Mouse (Mus musculus) yolk sac, embryonic 10.5 days (tissue): ENCODE data around the gene Kti12.

Source experiments
- DNase-seq: peaks from one replicate; pipeline ENCODE4 v3.0.0-alpha.2; 2017; ENCODE audit warnings: low spot score

Kti12 gene

DNA sequence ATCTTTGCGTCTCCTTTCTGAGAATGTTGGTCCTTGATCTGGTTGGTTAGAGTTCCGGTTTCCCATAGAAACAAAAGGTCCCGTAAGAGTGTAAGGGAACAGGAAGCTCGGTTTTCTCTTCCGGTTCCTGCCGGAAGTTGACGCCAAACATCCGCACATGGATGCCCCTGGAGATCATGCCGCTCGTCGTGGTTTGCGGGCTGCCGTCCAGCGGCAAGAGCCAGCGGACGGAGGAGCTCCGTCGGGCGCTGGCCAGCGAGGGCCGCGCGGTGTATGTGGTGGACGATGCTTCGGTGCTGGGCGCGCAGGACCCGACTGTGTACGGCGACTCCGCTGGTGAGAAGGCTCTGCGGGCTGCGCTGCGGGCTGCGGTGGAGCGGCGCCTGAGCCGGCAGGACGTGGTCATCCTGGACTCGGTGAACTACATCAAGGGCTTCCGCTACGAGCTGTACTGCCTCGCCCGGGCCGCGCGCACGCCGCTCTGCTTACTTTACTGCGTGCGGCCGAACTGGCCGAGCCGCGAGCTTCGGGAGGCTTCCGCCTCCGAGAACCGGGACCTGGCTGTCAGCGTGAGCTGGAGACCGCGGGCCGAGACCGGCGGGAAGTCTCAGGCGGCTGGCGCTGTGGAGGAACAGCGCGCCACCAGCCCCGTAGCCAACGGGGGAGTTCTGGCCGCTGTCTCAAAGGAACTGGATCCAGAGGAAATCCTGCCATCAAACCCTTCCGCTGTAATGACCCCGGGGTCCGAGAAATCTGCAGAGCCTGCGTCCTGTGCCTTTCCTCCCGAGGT is at the start of gene Kti12:
Kti12 (plus strand) TSS at position 71 of the 790 bp plus-strand sequence.
- peak; percentile 86 for DNase-seq

DNA sequence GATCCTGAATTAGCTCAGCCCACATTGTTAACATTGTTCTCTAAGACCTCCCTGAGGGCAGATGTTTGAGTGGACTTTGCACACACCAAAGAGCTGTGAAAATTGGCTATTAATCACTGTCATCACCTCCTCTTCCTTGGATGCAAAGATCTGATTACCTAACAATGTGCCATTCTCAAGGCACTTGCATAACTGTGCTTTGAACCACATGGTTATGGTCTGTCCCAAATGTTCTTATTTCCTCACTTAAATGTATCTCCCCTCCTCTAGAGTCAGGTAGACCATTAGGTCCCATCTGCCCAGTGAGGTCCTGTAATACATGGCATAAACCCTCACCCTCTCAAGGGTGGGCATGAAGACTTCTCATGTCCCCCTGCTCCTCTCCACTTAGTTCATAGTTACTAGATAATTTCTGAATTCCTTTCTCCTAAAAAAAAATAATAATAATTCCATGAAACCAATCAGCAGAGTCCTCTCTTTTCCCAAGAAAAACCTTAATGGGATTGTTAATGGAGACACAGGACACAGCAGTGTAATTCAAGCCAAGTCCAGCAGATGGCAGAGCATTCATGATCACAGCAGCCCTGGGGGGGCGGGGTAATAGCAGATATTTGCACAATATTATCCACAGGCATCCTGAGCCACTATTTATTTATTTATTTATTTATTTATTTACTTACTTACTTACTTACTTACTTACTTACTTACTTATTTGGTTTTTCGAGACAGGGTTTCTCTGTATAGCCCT is 49.3 kb upstream of the Kti12 start:
- peak; percentile 50 for DNase-seq

DNA sequence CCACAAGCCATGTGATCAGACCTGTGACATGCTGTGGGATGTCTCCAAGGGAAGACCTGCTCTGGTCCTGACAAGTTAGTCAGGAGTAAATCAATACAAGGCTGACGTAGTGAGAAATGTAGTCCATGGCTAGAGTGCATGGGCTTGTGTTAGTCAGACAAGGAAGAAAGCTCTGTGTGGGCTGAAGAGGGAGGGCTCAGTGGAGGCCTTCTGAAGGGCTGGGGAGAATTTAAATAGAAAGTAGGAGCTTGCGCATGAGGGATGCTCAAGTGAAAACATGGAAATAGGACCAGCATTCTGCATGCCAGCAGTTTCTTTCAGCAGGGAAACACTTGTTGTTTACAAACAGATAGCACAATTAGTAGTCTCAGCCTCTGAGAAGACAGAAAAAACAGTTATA is 44.0 kb upstream of the Kti12 start:
- no peak for DNase-seq

DNA sequence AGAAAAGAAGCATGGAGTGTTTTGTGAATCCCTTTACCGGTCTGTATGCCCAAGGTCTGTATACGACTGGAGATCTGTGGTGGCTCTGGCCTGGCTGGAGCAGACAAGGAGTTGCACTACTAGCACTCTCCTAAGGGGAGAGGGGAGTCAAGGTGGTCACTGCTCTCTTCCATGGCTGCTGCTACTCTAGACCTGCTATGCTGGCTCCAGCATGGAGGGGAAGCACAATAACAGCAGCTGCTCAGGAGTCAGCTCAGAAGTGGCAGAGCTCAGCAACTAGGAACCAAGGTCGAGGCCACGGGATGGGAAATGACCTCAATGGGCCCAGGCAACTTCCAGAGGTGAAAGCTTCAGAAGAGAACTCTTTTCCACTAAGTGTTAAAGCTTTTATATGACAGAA is 36.4 kb upstream of the Kti12 start:
- no peak for DNase-seq

DNA sequence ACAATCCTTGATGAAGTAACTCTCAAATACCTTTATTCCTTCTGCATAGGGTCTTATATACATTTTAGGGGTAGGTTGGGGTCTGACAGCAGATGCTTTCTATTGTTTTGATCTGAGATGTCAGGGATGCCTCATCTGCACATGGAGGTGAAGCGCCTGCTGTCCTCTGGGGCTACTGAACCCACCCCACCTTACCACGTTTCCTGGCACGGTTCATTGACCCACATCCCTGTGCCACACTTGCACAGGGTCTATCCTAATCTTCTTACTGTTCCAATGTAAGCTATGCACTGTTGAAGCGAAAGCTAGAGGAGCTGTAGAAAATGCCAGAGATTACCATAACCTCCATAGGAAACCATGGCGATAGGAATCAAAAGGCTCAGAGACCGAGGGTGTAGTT is 36.0 kb upstream of the Kti12 start:
- no peak for DNase-seq

DNA sequence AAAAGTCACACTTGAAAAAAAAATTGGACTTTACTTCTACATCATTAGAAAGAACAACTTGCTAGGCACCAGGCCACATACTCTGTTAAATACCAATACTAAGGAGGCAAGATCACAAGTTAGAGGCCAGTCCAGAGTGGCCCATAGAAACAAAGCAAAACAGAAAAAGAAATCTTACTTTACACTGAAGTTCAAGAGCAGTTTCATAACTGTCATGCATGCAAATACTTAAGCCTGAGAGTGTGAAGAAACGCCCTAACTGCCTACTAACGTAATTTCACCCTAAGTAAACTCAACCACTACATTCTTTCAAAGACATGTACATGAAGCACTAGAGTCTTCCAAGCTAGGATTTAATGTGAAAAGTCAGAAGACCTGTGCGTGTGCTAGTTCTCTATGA is 21.9 kb upstream of the Kti12 start:
- no peak for DNase-seq

DNA sequence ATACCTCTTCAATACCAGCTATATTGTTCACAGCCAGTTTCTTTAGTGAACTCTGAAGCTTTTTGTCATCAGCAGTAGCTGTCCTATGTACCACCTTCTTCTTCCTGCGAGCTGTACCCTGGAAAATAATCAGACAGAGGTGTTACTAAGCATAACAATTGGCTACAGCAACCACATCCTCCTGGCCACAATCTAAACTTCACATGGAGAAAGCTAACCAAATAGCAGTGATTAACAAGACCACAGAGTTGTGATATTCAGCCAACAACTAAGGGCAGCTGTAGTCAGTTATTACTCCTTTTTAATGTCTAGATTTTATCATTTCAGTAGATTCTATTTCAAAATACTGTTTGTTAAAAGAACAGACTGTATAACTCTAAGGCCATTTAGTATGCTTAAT is 21.5 kb upstream of the Kti12 start:
- DNase-seq, result no peak

DNA sequence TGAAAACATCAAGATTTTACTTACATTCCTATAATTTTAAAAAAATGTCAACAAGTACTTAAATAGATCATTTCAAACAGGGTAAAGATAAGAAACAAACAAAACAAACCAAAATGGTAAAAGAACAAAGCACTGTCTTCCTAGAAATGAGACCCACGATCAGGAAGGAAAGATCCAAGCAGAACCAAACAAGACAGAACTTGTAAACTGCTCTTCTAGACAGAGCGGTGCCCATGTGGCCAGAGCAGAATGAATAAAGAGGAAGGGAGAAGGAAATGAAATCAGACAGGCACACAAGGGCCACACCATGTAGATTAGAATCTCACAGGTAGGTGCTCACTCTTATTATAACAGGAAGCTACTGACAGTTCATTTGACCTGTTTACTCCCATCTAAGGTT is 20.9 kb upstream of the Kti12 start:
- DNase-seq, result no peak

DNA sequence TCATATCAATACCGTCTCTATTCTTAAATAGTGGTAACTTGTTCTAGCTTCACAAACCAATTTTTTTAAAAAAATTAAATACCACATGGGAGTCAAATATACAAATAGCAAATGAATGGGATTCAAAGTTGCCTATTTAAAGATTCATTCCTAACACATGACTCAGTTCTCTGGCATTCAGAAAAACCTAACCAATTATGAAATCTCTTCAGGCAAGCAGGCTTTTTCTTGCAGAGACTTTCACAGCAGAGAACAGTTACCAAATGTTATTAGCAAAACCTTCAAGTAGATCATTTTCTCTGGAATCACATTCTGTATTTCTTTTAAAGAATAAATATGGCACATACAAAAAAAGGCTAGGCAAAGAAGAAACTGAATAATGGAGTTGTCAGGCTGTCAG is 16.9 kb upstream of the Kti12 start:
- no peak for DNase-seq

DNA sequence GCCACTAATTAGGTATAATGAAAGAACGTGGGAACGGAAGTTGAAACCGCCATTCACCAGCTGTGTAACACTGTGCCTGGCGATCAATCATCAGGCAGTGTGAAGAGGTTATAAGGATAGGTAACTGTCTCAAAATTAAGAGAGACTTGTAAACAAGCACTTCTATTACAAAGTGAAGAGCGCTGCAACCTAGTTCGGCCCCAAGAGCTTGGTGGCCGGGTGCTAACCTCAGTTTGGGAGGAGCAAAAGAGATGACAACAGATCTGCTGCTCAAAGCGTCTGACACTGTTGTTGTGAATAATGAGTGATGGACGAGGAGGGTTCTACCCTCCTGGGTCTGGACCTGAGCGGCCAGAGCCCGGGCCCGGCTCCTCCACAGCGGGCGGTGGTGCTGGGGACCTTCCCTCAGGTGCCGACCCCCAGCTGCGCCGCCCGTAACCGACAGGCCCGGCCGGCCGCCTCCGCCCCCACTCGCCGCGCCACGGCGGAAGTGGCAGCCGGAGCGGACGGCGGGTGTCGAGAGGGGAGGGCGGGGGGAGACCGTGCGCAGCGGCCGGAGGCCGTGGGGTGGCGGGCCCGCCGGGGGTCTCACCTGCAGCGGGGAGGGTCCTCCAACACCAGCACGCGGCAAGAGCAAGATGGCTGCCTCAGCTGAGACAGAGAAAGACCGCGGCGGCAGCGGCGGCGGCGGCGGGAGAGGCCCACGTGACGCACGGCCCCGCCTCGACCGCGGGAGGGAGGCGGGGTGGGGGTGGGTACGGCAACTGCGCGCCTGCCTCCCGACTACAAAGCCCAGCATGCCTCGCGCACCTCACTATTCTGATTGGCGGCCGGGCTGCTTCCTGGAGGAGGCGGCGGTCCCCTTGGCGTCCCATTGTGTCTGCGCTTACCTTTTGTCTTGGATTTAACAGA is 14.4 kb upstream of the Kti12 start, which contains the start of gene Btf3l4:
Btf3l4 (minus strand) TSS at position 699 of the 912 bp plus-strand sequence.
- peak; percentile 96 for DNase-seq

DNA sequence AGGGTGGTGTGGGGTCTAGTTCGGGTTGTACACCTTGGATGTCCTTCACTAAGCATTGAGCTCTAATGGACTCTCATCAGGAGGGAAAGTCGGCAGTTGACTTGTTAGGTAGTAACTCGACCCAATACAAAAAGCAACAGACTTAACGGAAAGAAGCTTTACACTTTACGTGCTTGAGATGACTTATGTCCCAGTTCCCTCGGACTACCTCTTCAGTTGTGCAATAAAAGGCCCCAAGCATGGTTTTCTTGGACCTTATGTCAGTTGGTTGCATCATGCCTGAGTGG is 13.8 kb upstream of the Kti12 start:
- DNase-seq, result no peak

DNA sequence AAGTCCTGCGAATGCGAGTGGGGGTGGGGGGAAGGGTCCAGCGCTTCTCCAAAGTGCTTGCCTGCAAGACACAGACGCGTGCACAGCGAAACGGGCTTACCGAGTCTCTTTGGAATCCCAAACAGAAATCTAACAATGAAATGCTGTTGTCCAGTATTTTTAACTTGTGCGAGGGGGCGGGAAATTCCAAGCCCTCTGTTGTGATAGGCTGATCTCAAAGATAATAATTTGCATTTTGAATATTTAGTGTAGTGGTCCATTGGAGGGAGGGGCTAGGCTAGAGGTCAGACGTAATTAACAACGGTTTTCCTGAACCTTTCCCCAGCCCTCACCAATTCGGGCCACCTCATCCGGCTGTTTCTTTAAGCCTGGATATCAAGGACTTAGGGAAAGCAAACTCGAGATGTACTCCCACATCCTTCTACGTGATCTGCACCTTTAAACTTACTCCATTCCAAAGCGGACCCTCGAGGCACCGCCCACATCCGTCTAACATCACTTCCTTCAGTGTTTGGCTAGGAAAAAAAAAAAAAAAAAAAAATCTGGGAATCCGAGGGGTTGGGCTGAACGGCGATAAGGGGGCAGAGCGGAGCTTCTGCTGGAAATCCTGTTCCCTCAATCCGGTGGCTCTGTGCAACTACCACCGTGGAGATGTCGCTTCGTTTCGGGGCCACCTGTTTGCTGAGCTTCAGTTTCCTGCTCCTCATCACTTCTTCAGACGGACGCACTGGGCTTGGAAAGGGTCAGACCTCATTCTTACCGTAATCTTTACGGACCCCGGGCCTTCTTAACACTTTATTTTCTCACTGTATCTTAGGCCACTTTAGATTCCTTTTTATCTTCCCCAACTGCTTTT is 13.2 kb upstream of the Kti12 start, which contains the start of gene Txndc12:
Txndc12 (plus strand) TSS at position 487 of the 856 bp plus-strand sequence.
- DNase-seq, result peak; percentile 93

DNA sequence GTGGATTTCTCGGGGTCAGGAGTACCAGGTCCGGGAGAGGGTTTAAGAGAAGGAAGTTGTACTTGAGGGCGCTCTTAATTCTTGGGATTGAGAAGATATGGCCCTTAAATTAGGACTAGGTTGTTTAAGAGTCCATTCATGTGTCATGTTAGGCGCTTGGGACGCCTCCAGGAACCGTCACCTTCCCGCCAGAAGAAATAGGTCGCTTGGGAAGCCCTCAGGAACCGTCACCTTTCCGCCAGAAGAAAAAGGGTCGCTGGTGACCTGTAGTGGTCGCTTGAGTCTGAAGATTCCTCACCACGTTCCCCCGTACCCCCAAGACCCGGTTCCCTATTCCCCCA is 12.6 kb upstream of the Kti12 start:
- no peak for DNase-seq

DNA sequence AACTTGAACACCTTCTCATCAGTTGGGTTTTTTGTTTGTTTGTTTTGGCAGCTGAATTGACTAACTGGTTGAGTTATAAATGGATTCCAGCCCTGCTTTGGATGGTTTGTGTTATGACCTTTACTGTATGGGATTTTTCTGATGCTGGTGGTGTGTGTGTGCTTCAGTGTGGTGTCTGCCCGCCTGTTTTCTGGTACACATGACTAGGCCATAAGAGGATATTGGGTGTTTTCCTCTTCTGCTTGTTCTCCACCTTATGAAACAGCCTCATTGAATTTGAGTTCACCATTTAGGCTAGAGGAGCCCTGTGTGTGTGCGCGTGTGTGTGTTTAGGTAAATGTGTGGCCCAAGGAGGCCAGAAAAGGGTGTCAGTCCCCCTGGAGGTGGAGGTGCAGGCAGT is 12.1 kb upstream of the Kti12 start:
- no peak for DNase-seq

DNA sequence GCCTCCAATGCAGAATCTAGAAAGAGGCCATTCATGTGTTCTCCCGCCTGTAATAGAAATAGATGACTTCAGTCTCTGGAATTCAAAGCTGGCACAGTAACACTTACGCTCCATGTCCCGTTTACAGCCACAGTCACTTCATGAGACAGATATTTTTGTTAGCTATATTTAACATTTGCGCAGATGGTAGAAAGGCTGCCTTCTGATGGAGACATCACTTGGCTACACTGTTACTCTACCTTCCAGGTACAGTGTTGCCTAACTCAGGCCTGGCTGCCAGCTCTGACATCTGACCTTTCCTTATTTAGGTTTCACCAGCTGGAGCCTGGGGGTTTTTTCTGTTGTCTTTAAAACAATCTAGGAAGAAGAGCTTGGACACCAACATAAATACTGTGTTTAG is 9.6 kb upstream of the Kti12 start:
- DNase-seq, result no peak

DNA sequence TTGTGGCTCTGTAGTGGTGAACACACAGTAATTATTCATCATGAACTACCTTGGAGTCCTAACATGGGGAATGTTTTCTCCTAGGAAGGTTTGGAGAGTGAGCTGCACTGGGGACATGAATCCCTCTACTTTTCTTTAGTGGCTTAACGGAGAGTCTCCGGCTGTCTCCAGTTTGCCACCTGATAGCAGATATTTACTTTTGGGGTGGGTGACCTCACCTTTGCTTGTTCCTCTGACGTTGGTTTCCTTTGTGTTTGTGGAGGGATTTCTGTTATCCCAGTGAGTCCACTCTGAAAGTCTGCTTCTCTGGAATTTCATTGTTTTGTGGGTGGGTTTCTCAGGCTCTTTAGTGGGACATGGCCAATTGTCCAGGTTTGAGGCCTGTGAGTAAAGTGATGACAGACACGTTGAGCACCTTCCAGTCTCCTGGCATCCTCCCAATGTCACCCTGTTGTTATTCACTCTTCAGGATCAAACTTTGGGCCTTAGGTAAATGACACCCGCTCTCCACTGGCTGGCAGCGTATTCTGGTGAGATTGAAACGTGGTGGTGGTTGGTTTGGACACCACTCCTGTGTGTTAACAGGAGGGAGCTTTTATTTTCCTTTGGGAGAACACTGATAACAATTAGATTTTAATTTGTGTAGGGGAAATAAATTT is 5.5 kb upstream of the Kti12 start:
- peak; percentile 69 for DNase-seq

DNA sequence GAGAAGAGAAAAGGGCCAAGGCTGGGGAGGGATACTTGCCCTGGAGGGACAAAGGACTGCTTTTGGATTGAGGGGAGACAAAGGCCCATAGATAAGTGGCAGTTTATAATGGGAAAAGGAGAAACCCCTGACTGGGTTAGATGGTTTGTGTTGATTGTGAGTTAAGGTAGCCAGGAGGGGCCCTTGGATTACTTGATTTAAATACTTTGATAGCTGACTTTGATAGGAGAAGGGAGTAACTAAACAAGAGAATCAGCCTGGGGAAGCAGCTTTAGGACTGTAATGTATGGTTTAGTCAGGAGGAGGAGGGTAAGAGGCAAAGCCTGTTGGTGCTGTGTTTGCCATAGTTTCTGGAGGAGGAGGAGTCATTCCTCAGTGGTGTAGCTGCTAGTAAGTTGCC is 4.2 kb upstream of the Kti12 start:
- DNase-seq, result no peak

DNA sequence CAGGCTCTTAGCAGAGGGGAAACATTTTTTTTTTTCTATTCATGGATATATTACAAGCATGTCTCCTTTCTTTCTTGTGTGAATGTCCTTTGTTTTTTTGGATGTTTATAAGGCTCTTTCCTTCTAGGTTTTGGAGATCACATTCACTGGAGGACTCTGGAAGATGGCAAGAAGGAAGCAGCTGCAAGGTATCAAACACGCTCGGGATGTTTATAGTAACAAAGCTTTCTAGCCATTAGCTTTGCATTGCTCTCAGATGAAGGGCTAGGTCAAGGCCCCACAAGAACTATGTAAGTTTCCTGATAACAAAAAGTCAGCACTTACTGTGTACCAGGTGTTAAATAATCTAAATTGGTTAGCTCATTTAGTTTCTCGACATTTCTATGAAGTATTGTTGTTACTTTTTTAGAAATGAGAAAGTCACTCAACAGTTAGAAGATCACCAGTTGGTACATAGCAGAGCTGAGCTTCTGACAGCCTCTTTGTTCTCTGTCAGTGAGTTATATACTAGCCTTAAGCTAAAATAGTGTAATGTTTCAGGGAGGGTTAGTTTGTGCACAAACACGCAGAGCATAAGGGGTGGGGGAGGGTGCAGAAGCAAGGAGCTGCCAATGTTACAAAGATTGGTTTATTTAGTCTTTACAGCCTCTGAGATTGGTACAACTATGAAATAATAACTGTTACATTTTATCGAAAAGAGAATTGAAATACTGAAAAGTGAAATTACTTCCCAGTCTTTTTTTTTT is 1.6 kb upstream of the Kti12 start:
- no peak for DNase-seq

DNA sequence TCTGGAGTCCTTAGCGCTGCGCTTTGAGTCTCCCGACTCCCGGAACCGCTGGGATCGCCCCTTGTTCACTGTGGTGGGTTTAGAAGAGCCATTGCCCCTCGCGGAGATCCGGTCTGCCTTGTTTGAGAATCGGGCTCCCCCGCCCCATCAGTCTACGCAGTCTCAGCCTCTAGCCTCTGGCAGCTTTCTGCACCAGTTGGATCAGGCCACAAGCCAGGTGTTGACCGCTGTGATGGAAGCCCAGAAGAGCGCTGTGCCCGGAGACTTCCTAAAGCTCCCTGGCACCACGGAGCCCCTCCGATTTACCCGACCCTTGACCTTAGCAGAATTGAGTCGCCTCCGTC is 892 bp downstream of the Kti12 start, which contains the start of gene A730015C16Rik:
A730015C16Rik (minus strand) TSS at position 115 of the 344 bp plus-strand sequence.
- DNase-seq, result no peak

DNA sequence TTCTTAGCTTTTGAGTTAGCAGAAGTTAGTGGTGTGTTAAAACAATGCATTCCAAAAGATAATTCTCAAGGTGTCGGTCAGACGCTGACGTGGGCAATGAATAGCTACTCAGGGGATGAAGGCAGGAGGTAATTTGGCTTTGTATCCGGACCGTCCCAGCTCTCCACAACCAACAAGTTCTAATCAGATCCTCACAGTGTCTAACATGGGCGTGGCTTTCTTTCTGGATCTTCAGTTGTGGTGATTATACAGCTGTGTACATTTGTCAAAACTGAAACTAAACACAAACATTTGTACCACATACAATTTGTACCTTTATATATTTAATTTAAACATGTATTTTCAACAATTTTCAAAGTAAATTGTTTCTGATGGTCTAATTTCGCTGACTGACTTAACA is 19.2 kb downstream of the Kti12 start:
- DNase-seq, result no peak
